Mouse (Mus musculus): Measurements from ENCODE around the gene 9930021J03Rik. TPM values are rescaled to one million over a fixed set of nuclear protein-coding genes. Genes with fewer than 3 reads are reported as not detected.
A peak's percentile ranks its signal among the peaks of the same experiment; 100 is the strongest.

Gene 9930021J03Rik
- total RNA-seq, 2 experiments from 2014 or later: 40.9 to 41.2 TPM

DNA sequence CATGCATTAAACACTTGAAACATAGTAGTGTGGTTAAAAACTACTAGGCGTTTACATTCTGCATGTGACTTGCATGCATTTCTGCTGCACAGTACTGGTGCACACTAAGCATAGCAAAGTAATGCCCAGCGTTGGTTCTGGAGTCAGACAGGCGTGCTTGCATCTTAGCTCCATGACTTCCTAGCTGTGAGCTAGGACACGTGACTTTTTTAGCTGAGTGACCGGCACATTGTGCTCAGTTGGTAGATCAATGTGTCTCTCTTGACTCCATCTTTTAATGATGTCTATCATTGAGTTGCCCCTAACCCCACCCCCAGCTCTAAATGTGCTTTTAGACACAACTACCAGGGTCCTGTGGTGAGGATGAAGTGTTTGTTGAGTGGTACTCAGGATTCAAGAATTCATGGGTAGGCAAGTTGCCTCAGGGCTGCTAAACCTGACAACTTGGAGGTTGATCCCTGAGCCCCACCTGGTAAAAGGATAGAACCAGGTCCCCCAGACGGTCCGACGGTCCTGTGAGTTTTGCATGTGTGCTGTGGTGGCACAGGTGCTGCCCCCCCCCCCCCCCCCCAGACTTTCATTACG, 98.4 kb downstream of the 9930021J03Rik start:
- Histone ChIP-seq H3K27ac (no peak overlapping the region), H3K4me3 (no peak overlapping the region)
- no peak for TF ChIP-seq CTCF (conservative IDR thresholded peaks at IDR 0.05)
- DNase-seq (ENCODE audit: low spot score in 2 of 2): no peak

DNA sequence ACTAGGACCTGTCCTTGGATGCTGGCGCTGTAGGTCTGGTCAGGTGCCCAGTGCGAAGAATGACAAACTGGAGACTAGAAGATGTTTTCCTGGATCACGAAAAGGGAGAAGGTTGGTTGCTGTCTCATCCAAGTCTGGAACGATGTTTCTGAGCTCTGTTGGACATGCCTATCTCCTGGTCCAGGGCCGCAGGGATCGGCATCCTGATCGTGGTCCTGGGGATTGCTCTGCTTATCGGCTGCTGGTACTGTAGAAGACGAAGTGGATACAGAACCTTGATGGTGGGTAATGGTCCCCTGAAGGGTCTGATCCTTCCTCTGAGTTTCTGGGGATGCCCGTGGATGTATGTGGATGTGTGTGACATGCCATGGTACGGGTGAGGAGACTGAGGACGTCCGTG, 101.4 kb downstream of the 9930021J03Rik start:
- no peak overlapping the region for H3K27ac ChIP-seq
- no peak overlapping the region for H3K4me3 ChIP-seq
- TF ChIP-seq CTCF (conservative IDR thresholded peaks at IDR 0.05): no peak
- no peak for DNase-seq (ENCODE audit: low spot score in 2 of 2)

DNA sequence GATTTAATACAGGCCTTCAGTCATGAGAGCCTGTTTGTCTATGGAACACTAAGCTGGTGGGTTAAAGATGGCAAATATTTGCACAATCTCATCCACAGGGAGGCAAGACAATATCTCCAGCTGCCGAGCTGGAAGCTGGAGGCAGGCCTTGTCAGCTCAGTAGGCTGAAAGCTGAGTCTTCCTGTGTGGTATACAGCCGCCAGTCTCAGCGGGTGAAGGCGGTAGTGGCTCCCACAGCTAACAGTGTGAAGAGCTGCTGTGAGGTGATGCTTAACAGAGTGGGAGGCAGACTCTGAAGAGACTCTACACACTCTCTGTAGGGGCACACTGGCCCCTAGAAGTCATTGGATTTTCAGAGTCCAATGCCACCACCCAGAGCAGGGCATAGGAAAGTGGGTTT, 104.1 kb downstream of the 9930021J03Rik start:
- DNase-seq (ENCODE audit: low spot score in 2 of 2): no peak
- TF ChIP-seq CTCF (conservative IDR thresholded peaks at IDR 0.05): no peak

DNA sequence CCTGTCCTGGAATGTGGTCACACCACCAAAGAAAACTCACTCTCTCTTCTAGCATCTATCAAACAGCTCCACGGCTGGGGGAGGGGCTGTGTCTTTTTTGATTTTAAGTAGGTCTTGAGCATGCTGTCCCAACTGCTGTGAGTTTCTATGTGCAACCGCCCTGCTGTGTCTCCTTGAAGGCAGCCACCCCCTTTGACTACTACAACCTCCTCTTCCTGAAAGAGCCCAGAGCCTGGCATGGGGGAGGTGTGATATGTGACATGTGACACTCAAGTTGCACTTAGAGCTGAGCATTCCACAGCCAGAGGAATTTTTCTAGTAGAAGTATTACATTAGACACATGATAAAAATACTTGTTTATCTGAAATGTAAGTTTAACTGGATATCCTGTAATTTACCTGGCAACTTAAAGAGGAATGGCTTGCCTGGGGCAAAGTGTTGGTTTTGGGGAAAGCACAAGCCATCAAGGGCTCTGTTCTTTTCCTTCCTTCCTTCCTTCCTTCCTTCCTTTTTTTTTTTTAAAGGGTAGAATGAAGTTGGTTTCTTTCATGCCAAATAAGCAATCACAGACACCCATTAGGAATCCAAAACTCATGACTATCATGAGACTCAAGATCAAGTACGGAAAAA, 108.4 kb downstream of the 9930021J03Rik start, which contains the start of gene Mlana:
TSS of gene Mlana (plus strand) at position 580 of the 630 bp plus-strand sequence.
- TF ChIP-seq CTCF (conservative IDR thresholded peaks at IDR 0.05): no peak
- Histone ChIP-seq H3K27ac (no peak within 1 kb of the TSS), H3K4me3 (no peak within 1 kb of the TSS)
- DNase-seq (ENCODE audit: low spot score in 2 of 2): no peak

More for the DNA sequence above, 104.1 kb downstream of the 9930021J03Rik start:
- Histone ChIP-seq H3K27ac (no peak overlapping the region), H3K4me3 (no peak overlapping the region)

DNA sequence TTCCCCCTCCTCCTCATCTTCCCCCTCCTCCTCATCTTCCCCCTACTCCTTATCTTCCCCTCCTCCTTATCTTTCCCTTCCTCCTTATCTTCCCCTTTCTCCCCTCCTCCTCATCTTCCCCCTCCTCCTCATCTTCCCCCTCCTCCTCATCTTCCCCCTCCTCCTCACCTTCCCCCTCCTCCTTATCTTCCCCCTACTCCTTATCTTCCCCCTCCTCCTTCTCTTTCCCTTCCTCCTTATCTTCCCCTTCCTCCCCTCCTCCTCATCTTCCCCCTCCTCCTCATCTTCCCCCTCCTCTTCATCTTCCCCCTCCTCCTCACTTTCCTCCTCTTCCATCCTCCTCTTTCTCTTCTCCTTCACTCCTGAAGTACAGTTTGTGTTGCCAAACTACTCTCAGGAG, 108.9 kb downstream of the 9930021J03Rik start:
- no peak for TF ChIP-seq CTCF (conservative IDR thresholded peaks at IDR 0.05)
- no peak overlapping the region for H3K4me3 ChIP-seq
- DNase-seq (ENCODE audit: low spot score in 2 of 2): no peak
- no peak overlapping the region for H3K27ac ChIP-seq

DNA sequence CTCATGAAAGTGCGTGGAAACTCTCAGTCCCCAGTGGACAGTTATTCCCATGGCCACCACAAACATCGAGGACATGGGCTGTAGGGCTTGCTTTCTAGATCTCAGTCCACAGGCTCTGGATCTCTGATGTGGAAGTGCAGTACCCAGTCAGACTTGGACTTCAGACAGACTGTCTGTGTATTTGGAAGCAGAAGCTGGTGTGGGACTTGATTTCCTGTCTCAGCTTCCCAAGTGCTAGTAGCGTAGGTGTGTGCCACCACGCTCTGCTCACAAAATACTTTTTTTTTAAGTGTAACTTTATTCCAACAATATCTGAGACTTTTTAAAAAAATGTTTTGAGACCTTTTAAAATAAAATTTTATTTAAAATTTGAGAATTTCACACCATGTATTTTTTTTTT, 109.5 kb downstream of the 9930021J03Rik start:
- Histone ChIP-seq H3K27ac (no peak overlapping the region), H3K4me3 (no peak overlapping the region)
- no peak for DNase-seq (ENCODE audit: low spot score in 2 of 2)
- TF ChIP-seq CTCF (conservative IDR thresholded peaks at IDR 0.05): no peak

DNA sequence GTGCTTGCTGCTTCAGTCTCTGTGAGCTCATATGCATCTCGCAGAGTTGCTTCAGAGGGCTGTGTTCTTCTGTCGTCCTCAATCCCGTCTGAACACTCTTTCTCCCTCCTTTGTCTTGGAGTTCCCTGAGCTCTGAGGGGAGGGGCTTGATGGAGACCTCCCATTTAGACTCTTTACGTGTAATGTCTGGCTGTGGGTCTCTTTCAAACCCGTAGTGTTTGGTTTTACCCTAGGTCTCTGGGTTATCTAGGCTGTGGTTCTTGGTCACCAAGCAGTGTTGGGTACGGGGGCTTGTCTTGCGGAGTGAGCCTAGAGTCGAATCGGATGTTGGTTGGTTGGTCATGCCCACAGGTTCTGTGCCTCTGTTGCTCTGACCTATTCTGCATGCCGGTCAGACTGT, 110.7 kb downstream of the 9930021J03Rik start:
- H3K4me3 ChIP-seq: no peak overlapping the region
- DNase-seq (ENCODE audit: low spot score in 2 of 2): no peak
- TF ChIP-seq CTCF (conservative IDR thresholded peaks at IDR 0.05): no peak
- H3K27ac ChIP-seq: no peak overlapping the region

DNA sequence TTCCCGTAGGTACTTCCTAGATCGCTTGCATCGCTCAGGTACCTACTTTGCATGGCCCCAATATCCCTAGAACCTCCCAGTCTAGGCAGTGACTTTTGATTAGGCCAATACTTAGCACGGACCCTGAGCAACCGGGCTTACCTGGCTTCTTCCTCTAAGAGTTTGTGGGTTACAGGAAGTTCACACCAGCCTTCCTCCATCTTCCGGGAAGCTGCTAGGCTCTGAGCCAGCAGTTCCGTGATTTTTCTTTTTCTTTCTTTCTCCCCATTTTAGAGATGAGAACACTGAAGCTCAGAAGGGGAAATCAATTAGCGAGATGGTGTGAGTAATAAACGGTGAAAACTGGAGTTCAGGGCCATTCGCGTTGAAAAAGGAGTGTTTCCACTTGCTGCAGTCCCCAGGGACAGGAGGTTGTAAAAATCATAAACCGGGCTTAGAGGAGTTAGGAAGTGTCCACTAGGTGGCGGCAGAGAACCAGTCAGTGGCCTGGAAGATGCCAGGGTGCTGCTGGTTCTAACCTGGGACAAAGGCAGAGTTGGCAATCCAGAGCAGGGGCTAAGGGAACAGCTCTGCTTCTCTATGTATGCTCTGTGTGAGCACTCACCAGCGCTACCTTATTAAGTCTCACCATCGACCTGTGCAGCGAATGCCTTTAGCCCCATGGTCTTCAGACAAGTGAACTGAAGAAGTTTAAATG, 121.8 kb downstream of the 9930021J03Rik start:
- peak overlapping the region; percentile 43 for H3K4me3 ChIP-seq
- peak overlapping the region; percentile 40; the same call in 1 of the 2 replicates for H3K27ac ChIP-seq
- peak; percentile 93 for TF ChIP-seq CTCF (conservative IDR thresholded peaks at IDR 0.05)
- peak; percentile 82 to 90 for DNase-seq (ENCODE audit: low spot score in 2 of 2)

DNA sequence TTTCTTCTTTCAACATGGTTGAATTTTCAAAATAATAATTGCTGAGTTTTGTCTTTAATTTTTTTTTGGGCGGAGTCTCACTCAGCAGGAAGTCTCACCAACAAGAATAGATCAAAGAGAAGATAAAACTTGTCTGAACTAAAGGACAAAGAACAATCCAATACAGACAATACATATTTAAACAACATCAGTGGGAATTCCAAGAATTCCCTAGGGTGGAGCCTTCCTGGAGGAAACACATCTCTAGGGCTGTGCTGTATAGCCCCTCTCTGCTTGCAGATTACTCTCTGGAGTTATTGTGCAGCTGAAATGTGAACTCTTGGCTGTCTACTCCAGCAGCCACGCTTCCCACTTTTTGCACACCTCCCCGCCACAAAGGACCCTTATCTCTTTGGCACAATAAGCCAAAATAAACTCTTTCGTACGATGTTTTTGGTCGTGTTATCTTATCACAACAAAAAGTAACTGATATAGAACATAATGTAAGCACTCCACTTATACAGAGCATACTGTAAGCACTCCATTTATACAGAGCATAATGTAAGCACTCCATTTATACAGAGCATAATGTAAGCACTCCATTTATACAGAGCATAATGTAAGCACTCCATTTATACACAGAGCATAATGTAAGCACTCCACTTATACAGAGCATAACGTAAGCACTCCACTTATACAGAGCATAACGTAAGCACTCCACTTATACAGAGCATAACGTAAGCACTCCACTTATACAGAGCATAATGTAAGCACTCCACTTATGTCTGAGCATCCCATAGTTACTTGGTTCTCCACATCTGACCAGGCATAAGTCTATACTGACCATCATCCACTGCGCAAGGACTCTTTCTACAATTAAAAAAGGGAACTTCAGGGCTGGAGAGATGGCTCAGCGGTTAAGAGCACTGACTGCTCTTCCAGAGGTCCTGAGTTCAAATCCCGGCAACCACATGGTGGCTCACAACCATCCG, 125.3 kb downstream of the 9930021J03Rik start:
- no peak overlapping the region for H3K4me3 ChIP-seq
- TF ChIP-seq CTCF (conservative IDR thresholded peaks at IDR 0.05): no peak
- no peak for DNase-seq (ENCODE audit: low spot score in 2 of 2)
- no peak overlapping the region for H3K27ac ChIP-seq

DNA sequence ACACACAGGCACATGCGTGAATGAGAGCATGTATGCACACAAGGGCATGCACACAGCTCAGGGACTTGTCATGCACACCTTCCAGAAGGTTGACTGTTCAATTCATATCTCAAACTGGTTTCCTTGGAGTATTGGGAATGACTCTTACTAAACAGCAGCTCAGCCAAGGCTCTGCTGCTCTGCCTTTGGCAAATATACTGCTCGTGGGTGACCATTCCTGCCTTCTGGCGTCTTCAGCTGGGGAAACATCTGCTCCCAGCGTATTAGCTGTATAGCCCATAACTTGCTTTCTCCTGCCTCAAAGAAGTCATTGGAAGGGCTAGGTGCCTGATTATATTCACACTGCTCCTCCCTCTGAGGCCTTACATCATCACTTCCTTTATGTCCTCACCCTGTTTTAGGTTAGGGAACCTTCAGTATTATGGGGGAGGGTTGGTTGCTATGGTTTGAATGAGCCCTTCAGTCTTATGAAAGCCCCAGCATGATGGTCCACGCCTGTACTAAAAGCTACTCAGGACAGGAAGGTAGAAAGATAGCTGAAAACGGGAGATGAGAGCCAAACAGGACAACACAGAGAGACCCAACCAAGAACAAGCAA, 127.5 kb downstream of the 9930021J03Rik start:
- DNase-seq (ENCODE audit: low spot score in 2 of 2): peak in 1 of 2 experiments; percentile 39

DNA sequence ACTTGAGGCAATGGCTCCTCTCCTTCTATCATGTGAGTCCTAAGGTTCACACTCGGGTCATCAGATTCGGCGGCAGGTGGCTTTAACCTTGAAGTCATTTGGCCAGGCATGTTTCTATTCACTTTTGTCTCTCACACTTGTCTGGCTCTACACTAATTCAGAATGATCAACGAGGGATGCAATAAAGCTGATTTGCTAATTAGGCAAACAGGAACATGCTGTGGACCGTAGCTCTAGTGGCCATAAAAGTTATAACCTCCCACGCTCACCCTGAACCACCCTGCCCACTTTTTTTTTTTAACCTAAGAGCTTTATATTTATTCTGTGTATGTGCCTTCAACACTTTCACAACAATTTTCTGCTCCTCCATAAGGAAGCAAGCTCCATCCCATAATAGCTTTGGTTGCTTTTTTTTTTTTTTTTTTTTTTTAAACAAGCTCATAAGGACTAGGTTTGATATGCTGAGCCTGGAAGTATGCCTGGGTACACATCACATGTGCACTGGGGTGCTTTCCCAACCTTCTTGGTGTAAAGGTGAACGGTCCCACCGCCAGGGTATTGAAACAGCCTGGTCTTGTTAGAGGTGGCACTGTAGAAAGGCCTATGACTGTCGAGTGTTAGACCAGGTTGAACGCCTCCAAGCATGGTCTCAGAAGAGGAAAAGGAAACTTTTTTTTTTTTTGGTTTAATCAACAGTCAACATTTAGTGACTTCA, 129.2 kb downstream of the 9930021J03Rik start:
- H3K27ac ChIP-seq: no peak overlapping the region
- H3K4me3 ChIP-seq: no peak overlapping the region
- no peak for TF ChIP-seq CTCF (conservative IDR thresholded peaks at IDR 0.05)
- DNase-seq (ENCODE audit: low spot score in 2 of 2): no peak

More for the DNA sequence above, 127.5 kb downstream of the 9930021J03Rik start:
- TF ChIP-seq CTCF (conservative IDR thresholded peaks at IDR 0.05): no peak
- Histone ChIP-seq H3K4me3 (no peak overlapping the region), H3K27ac (peak overlapping the region; percentile 19; the same call in 1 of the 2 replicates)

All from layer of hippocampus, adult 2 months (tissue).